Comparison of ENCODE assay signal across 12 mouse cellular contexts in the genomic region with DNA sequence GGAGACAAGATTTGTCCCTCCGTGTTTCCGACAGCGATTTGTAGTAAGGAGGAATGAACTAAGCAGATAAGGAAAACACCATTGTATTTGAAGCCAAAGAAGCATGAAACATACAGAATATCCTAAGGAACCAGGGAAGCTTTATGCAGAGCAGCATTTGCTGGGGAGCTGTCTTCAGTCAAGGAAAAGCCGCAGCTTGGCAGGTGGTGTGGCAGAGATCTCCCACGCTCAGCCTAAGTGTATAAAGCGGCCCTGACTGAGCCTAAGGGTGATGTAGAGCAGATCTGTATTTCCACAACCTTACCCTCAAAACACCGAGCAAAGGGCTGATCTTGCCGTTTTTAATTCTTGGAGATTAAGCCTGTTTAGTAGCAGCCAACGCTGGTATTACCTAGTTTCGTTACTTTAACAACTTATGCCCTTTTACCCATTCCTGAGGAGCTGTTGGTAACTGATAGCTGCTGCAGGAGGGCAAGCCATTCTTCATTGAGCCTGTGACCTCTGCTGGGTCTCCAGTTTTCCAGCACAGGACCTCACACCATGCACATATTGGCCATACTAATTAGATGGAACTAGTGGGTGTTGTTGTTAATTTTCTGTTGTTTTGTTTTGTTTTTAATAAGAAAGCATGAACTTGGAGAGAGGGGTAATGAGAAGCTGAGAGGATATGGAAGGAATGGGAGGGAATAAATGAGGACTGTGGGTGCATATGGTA.
A peak's percentile ranks its signal among the peaks of the same experiment; 100 is the strongest.
DNase-seq lines count a peak whose midpoint lies in the region; ATAC-seq and TF ChIP-seq lines count a peak whose summit lies in the region.
"Had no signal": no experiment of that assay in that cellular context is flagged by ENCODE, and none has a peak within 500 bp of the region (broad histone marks: within the 10 kb centered on the region; RNA-seq: fewer than 3 reads in every experiment).

No protein-coding gene starts in this region.

- H3K27me3 ChIP-seq in heart, adult 2 months (ENCODE audit: control insufficient read depth, insufficient read depth, low read length), result no peaks in the 10 kb centered on the region
- H3K27me3 ChIP-seq: Patski had no signal

- TF ChIP-seq EP300 in heart, adult 2 months (IDR thresholded peaks at IDR 0.05; ENCODE audit: insufficient read depth, low read depth, low read length), result no peak

- peak overlapping the region; percentile 26; the same call in 1 of the 2 replicates for H3K27ac ChIP-seq in heart, adult 2 months

- peaks cover 45% of the 10 kb centered on the region for H3K36me3 ChIP-seq in heart, adult 2 months (ENCODE audit: control insufficient read depth, insufficient read depth, low read length)

- peak; percentile 62; the same call in 1 of the 2 replicates for ATAC-seq in cerebellum, adult (ENCODE audit: insufficient number of reproducible peaks, low FRiP score, low TSS enrichment)
- ATAC-seq: intestine, embryonic 16.5 days; Patski had no signal

- H3K9ac ChIP-seq in heart, adult 2 months (ENCODE audit: low read depth, low read length), result no peak overlapping the region

- DNase-seq in cerebellum, adult 8-10 months, result no peak
- DNase-seq in heart, adult 2 months, result no peak
- DNase-seq in heart, adult 8-10 months (ENCODE audit: low spot score), result no peak
- DNase-seq in left cerebral cortex, postnatal 14 days (ENCODE audit: low spot score in 2 of 2), result peak; percentile 26 to 35
- no peak for DNase-seq in left cerebral cortex, adult 11 months (ENCODE audit: low spot score)
- peak; percentile 80 for DNase-seq in brain, adult 2 months (ENCODE audit: low read depth, low spot score)
- no peak for DNase-seq in kidney, adult 8-10 months
- DNase-seq: kidney, postnatal 25 days; thymus, adult 2 months had no signal

- no peak overlapping the region for H3K4me3 ChIP-seq in heart, adult 2 months

- WGBS in heart, adult 2 months, result 38% methylated on average over 10 of the region's 10 CpGs

- TF ChIP-seq CTCF in heart, adult 2 months (IDR thresholded peaks at IDR 0.05), result no peak

- intact Hi-C loops in heart, adult 2 months (cut with DNase I), result loop anchor here (2.0 kb wide), 1 partner anchor 15 kb away; no protein-coding TSS in a partner anchor
- intact Hi-C loops in left cerebral cortex, postnatal 14 days (cut with DNase I), result no loop called here

- H3K4me1 ChIP-seq in heart, adult 2 months (ENCODE audit: control insufficient read depth, insufficient read depth, low read length), result peaks cover 31% of the 10 kb centered on the region

- H3K79me2 ChIP-seq in heart, adult 2 months (replicated peaks; ENCODE audit: control insufficient read depth, insufficient read depth, low read length), result peaks cover 9% of the 10 kb centered on the region

- TF ChIP-seq POLR2A in heart, adult 2 months (IDR thresholded peaks at IDR 0.05; ENCODE audit: insufficient read depth, low read depth, low read length), result no peak

Comparison
In these comparisons a context has a peak if more than half of its experiments do, and no peak if none do; other contexts are left out.
1. DNase-seq: peak in left cerebral cortex, postnatal 14 days (2 of 2) and brain, adult 2 months (single experiment); none in cerebellum, adult 8-10 months (single experiment), heart, adult 2 months (0 of 2), heart, adult 8-10 months (single experiment), left cerebral cortex, adult 11 months (single experiment) and kidney, adult 8-10 months (0 of 2).